Mouse (Mus musculus) lung, embryonic 16.5 days (tissue): ENCODE measurements around the gene Otop2. TPM values are rescaled to one million over a fixed set of nuclear protein-coding genes. Genes with fewer than 3 reads are reported as not detected.

ENCODE experiments used
- ATAC-seq: fragments of 200-750 bp; cut with Nextera tagmentation; 2 replicates; pipeline ENCODE4 v1.8.0; 2017; ENCODE audit warnings: low read depth, mild to moderate bottlenecking, moderate library complexity
- H3K27ac ChIP-seq: fragments of 300-500 bp; sonication (generic); 2 replicates; pipeline ENCODE4 v1.5.1; 2014; ENCODE audit warnings: mild to moderate bottlenecking, control low read depth, low read length
- H3K27me3 ChIP-seq: fragments of 300-500 bp; sonication (generic); 2 replicates; pipeline ENCODE4 v1.6.1; 2014; ENCODE audit warnings: low read depth, low read length, mixed read lengths; ENCODE audit not compliant: control insufficient read depth, insufficient read depth
- H3K36me3 ChIP-seq: fragments of 300-500 bp; sonication (generic); 2 replicates; pipeline ENCODE4 v1.6.1; 2014; ENCODE audit warnings: low read length; ENCODE audit not compliant: control insufficient read depth, insufficient read depth
- H3K4me1 ChIP-seq: fragments of 300-500 bp; sonication (generic); replicated peaks from 2 replicates; pipeline ENCODE4 v1.6.1; 2014; ENCODE audit warnings: low read length, mixed read lengths; ENCODE audit not compliant: control insufficient read depth, insufficient read depth
- H3K4me2 ChIP-seq: fragments of 300-500 bp; sonication (generic); 2 replicates; pipeline ENCODE4 v1.6.1; 2014; ENCODE audit warnings: low read depth, low read length, control low read depth
- H3K4me3 ChIP-seq: fragments of 300-500 bp; sonication (generic); 2 replicates; pipeline ENCODE4 v1.5.1; 2014; ENCODE audit warnings: mild to moderate bottlenecking, low read length, control low read depth
- H3K9ac ChIP-seq: fragments of 300-500 bp; sonication (generic); 2 replicates; pipeline ENCODE4 v1.6.1; 2014; ENCODE audit warnings: low read length, control low read depth
- H3K9me3 ChIP-seq: fragments of 300-500 bp; sonication (generic); 2 replicates; pipeline ENCODE4 v1.6.1; 2016; ENCODE audit warnings: low read length; ENCODE audit not compliant: control insufficient read depth
- WGBS: fragments of 180-500 bp; shearing (Covaris S2); extraction: QIAGEN DNeasy Blood & Tissue Kit; methylation state at CpG from one replicate; pipeline ENCODE4 v1.1.7; 2014; 5-methylcytosine and 5-hydroxymethylcytosine counted together
- polyA plus RNA-seq: library from polyadenylated mRNA; unstranded; fragments of >200 nt; fragmentation: Nextera tagmentation; extraction: Ambion mirVana; gene quantifications from 2 replicates; pipeline ENCODE4 v1.2.1, GENCODE M21; 2015

The Otop2 gene
- polyA plus RNA-seq, 1 experiment from 2014 or later: not detected

GRCm38 (mm10) chr11:115329339-115329738 lies 22.4 kb downstream of the Otop2 start:
- H3K4me2 ChIP-seq: no peak overlapping the region
- no peak overlapping the region for H3K4me3 ChIP-seq
- no peak overlapping the region for H3K9ac ChIP-seq
- peaks cover 34% of the 10 kb centered on the region for H3K27me3 ChIP-seq
- WGBS: 72% methylated on average over 15 of the region's 15 CpGs
- H3K9me3 ChIP-seq: no peaks in the 10 kb centered on the region
- no peak overlapping the region for H3K27ac ChIP-seq
- no peaks in the 10 kb centered on the region for H3K36me3 ChIP-seq
- no peak for ATAC-seq
- H3K4me1 ChIP-seq: no peaks in the 10 kb centered on the region

- Histone ChIP-seq H3K4me3 (no peak within 1 kb of the TSS), H3K27me3 (peaks cover 47% of the 10 kb centered on the region), H3K9ac (no peak within 1 kb of the TSS), H3K27ac (no peak within 1 kb of the TSS), H3K4me2 (peak within 1 kb of the TSS; percentile 18; the same call in 1 of the 2 replicates), H3K9me3 (no peaks in the 10 kb centered on the region), H3K36me3 (no peaks in the 10 kb centered on the region), H3K4me1 (no peaks in the 10 kb centered on the region)
- no peak for ATAC-seq
- 2% methylated on average over 29 of the region's 29 CpGs for WGBS
Observed at GRCm38 (mm10) chr11:115334531-115334930, 27.6 kb downstream of the Otop2 start, which contains the start of gene Otop3. Otop3 (plus strand) TSS chr11:115334731.

- H3K27ac ChIP-seq: no peak overlapping the region
- H3K4me2 ChIP-seq: no peak overlapping the region
- no peaks in the 10 kb centered on the region for H3K9me3 ChIP-seq
- H3K36me3 ChIP-seq: no peaks in the 10 kb centered on the region
- H3K4me3 ChIP-seq: no peak overlapping the region
- peaks cover 47% of the 10 kb centered on the region for H3K27me3 ChIP-seq
- H3K9ac ChIP-seq: no peak overlapping the region
- 46% methylated on average over 12 of the region's 12 CpGs for WGBS
- no peaks in the 10 kb centered on the region for H3K4me1 ChIP-seq
- no peak for ATAC-seq
Observed at GRCm38 (mm10) chr11:115335223-115335622, 28.3 kb downstream of the Otop2 start.

- no peak overlapping the region for H3K4me3 ChIP-seq
- H3K9me3 ChIP-seq: no peaks in the 10 kb centered on the region
- no peak overlapping the region for H3K27ac ChIP-seq
- H3K4me1 ChIP-seq: no peaks in the 10 kb centered on the region
- ATAC-seq: no peak
- no peak overlapping the region for H3K9ac ChIP-seq
- H3K36me3 ChIP-seq: no peaks in the 10 kb centered on the region
- H3K27me3 ChIP-seq: peaks cover 47% of the 10 kb centered on the region
- H3K4me2 ChIP-seq: no peak overlapping the region
- 15% methylated on average over 6 of the region's 6 CpGs for WGBS
Observed at GRCm38 (mm10) chr11:115336115-115336514, 29.2 kb downstream of the Otop2 start.

GRCm38 (mm10) chr11:115337350-115337749 lies 30.4 kb downstream of the Otop2 start:
- H3K27ac ChIP-seq: no peak overlapping the region
- H3K4me3 ChIP-seq: no peak overlapping the region
- 44% methylated on average over 3 of the region's 3 CpGs for WGBS
- H3K36me3 ChIP-seq: no peaks in the 10 kb centered on the region
- H3K4me2 ChIP-seq: no peak overlapping the region
- H3K9ac ChIP-seq: no peak overlapping the region
- no peak for ATAC-seq
- H3K9me3 ChIP-seq: no peaks in the 10 kb centered on the region
- no peaks in the 10 kb centered on the region for H3K4me1 ChIP-seq
- H3K27me3 ChIP-seq: peaks cover 42% of the 10 kb centered on the region

- Histone ChIP-seq H3K27ac (no peak overlapping the region), H3K4me1 (no peaks in the 10 kb centered on the region), H3K4me2 (no peak overlapping the region), H3K9me3 (no peaks in the 10 kb centered on the region), H3K9ac (no peak overlapping the region), H3K36me3 (no peaks in the 10 kb centered on the region), H3K4me3 (no peak overlapping the region), H3K27me3 (peaks cover 37% of the 10 kb centered on the region)
- 70% methylated on average over 1 of the region's 1 CpGs for WGBS
- no peak for ATAC-seq
Observed at GRCm38 (mm10) chr11:115337826-115338225, 30.9 kb downstream of the Otop2 start.

GRCm38 (mm10) chr11:115341246-115341645 lies 34.3 kb downstream of the Otop2 start:
- no peaks in the 10 kb centered on the region for H3K4me1 ChIP-seq
- no peak overlapping the region for H3K27ac ChIP-seq
- no peak overlapping the region for H3K4me2 ChIP-seq
- no peaks in the 10 kb centered on the region for H3K9me3 ChIP-seq
- WGBS: 67% methylated on average over 2 of the region's 2 CpGs
- H3K9ac ChIP-seq: no peak overlapping the region
- no peak overlapping the region for H3K4me3 ChIP-seq
- H3K27me3 ChIP-seq: peaks cover 13% of the 10 kb centered on the region
- ATAC-seq: no peak
- no peaks in the 10 kb centered on the region for H3K36me3 ChIP-seq

GRCm38 (mm10) chr11:115341866-115342265 lies 34.9 kb downstream of the Otop2 start:
- Histone ChIP-seq H3K9me3 (no peaks in the 10 kb centered on the region), H3K27me3 (peaks cover 10% of the 10 kb centered on the region), H3K4me3 (no peak overlapping the region), H3K27ac (no peak overlapping the region), H3K36me3 (no peaks in the 10 kb centered on the region), H3K4me1 (0 out of 2 replicates have a peak, but pooled peaks cover 2% of the 10 kb centered on the region), H3K9ac (no peak overlapping the region), H3K4me2 (no peak overlapping the region)
- 62% methylated on average over 6 of the region's 6 CpGs for WGBS
- ATAC-seq: no peak

GRCm38 (mm10) chr11:115344967-115345366 lies 38.0 kb downstream of the Otop2 start:
- 11% methylated on average over 12 of the region's 12 CpGs for WGBS
- Histone ChIP-seq H3K9ac (no peak overlapping the region), H3K9me3 (no peaks in the 10 kb centered on the region), H3K27me3 (peaks cover 10% of the 10 kb centered on the region), H3K4me1 (0 out of 2 replicates have a peak, but pooled peaks cover 2% of the 10 kb centered on the region), H3K4me2 (no peak overlapping the region), H3K4me3 (no peak overlapping the region), H3K36me3 (no peaks in the 10 kb centered on the region), H3K27ac (no peak overlapping the region)
- no peak for ATAC-seq

- Histone ChIP-seq H3K4me1 (0 out of 2 replicates have a peak, but pooled peaks cover 2% of the 10 kb centered on the region), H3K9me3 (no peaks in the 10 kb centered on the region), H3K4me2 (no peak overlapping the region), H3K9ac (no peak overlapping the region), H3K27ac (no peak overlapping the region), H3K4me3 (no peak overlapping the region), H3K36me3 (no peaks in the 10 kb centered on the region), H3K27me3 (peaks cover 13% of the 10 kb centered on the region)
- ATAC-seq: no peak
- WGBS: 14% methylated on average over 7 of the region's 7 CpGs
Observed at GRCm38 (mm10) chr11:115345515-115345914, 38.6 kb downstream of the Otop2 start.
